Mouse (Mus musculus) liver, embryonic 14.5 days (tissue): ENCODE data around the gene Pde6b.

Source experiments
- CTCF ChIP-seq: IDR thresholded peaks from 2 replicates; pipeline ENCODE4 v1.5.1; 2016; ENCODE audit warnings: antibody characterized with exemption, low read depth, control low read depth
- EP300 ChIP-seq: IDR thresholded peaks from 2 replicates; pipeline ENCODE4 v1.6.1; 2016; ENCODE audit warnings: antibody characterized with exemption, low read depth

GRCm38 (mm10) chr5:108422741-108423140 lies 34.5 kb downstream of the Pde6b start:
- TF ChIP-seq CTCF (no peak), EP300 (no peak)
